Mouse (Mus musculus) embryo, embryonic 10 days (tissue): Measurements from ENCODE around the gene Top3b.
A peak's percentile ranks its signal among the peaks of the same experiment; 100 is the strongest.
"Not testable (repeated sequence)": the region's sequence is repeated elsewhere in the genome, so short reads cannot be mapped to it uniquely, and the experiment has no call there.

ENCODE experiments used
- DNase-seq: peaks from one replicate; pipeline ENCODE4 v3.0.0-alpha.2; 2015; ENCODE audit warnings: low spot score

Gene Top3b

DNA sequence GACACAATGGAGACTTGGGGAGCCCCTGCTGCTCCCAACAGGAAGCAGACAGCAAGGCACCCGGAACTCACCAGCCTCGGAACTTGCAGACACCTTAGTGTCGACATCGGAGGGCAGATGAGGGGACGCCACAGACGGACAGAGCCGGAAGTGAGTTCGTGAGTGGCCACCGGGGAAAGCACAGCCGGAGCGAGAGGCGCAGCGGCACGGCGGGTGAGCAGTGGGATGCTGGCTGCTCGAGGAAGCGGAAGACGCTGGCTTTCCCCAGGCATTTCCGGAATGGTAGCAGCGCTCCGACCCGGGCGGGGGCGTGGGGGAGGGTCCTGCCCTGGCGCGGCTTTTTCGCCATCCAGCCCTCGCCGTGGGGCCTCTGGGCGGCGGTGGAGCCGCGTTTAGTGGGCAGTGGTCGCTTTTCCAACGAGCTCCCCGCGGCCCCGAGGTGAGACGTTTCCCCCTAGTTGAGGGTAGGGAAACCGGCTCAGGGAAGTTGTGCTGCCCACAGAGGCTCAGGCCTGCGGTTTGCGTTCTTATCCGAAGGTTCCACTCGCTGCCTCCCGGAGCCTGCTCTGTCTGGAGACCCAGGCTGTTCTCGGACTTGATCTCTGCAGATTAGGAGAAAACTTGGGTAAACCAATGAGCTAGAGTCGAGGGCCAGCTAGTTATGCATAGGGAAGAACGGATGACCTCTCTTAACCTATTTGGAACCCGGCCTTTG is at the start of gene Top3b, which contains the start of gene Vpreb1:
Gene Top3b, plus strand, starts transcription at position 120 of the 715 bp plus-strand sequence.
Gene Vpreb1, minus strand, starts transcription at position 227 of the 715 bp plus-strand sequence.
- DNase-seq = peak; percentile 98

DNA sequence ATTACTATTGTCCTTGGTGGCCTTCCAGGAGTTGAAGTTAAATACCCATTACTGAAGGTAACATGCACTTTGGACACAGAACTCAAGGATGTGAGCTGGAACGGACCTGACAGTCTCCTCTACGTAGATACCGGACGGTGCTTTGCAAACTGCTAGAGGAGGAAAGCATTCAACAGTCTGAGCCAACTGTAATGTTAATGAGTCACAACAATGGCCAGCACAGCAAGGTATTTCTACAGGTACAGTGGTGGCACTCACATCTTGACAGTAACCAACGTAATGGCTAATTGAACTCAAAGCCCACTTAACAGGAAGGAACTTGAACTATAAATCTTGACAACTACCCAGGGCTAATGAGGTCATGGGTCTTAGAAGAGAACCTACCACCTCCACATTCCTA is 45.1 kb upstream of the Top3b start:
- DNase-seq = no peak

DNA sequence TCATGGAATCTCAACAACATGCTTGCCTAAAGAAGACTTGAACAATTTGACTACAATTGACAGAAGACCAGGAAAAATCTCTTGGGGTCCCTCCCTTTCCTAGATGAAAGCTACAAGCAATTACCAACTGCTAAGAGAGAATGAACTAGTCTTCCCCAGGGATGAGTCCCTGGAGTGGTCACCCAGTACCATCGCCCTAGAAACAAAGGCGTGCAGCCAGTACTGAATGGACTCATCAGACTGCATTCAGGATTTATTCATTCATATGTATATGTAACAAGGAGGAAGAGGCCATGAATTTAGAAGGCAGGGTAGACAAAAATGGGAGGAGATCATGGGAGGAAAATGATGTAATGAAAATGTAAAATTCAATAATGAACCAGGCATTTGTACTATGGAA is 44.3 kb upstream of the Top3b start:
- no peak for DNase-seq

GRCm38 (mm10) chr16:16828757-16829615 is 41.5 kb upstream of the Top3b start, which contains the start of gene Spag6l:
Gene Spag6l (minus strand): TSS chr16:16829456.
- DNase-seq = peak; percentile 83

GRCm38 (mm10) chr16:16829671-16830070 is 40.9 kb upstream of the Top3b start:
- no peak for DNase-seq

DNA sequence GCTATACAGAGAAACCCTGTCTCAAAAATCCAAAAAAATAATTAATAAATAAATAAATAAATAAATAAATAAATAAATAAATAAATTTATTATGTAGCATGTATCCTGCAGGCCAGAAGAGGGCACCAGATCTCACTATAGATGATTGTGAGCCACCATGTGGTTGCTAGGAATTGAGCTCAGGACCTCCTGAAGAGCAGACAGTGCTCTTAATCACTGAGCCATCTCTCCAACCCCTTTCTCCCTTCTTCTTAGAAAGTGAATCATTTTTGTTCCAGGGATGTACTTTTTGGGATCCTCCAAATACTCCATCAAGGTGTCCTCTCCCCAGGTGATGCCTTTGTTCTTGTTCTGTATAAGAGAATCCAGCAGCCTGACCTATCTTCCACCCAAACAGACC is 21.3 kb upstream of the Top3b start:
- DNase-seq = no peak

DNA sequence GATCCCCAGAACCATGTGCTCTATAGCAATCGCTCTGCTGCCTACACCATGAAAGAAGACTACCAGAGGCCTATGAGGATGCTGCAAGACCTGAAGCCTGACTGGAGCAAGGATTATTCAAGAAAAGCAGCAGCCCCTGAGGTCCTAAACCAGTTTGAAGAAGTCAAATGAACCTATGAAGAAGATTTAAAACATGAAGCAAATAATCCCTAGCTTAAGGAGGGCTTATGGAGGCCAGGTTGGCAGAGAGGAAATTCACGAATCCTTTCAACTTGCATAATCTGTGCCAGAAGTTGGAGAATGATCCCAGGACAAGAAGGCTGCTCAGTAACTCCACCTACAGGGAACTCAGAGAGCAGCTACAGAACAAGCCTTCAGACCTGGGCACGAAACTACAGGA is 18.1 kb upstream of the Top3b start:
- DNase-seq = no peak

DNA sequence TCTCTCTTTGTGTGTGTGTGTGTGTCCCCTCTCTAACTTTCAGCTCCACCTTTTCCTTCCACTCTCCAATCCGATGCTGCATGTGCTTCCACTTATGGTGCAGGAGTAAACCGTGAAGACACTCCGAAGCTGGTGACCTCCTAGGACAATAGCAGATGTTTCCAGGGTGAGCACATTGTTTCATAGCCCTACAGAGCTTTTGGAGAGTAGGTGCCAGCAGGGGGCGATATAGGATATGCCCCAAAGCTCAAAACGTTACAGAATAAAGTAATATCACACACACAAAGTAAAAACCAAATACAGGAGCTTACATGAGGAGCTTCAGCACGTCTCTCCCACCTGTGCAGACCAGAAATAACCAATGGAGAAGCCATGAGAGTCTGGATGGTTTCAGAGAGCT is 15.7 kb upstream of the Top3b start:
- DNase-seq = peak; percentile 42

DNA sequence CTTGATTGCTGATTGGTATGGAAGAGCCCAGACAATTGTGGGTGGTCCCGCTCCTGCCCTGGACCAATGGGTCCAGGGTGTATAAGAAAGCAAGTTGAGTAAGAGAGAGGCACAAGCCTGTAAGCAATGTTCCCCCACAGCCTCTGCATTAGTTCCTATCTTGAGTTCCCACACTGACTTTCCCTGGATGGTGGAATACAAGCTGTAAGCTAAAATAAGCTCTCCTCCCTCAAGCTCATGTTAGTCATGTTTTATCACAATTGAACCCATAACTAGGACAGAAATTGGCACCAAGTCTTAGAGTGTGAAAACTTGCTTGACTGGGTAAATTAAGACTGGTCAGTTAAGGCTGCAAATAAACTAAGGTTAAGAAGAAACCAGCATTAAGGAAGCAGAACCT is 15.0 kb upstream of the Top3b start:
- DNase-seq = no peak

DNA sequence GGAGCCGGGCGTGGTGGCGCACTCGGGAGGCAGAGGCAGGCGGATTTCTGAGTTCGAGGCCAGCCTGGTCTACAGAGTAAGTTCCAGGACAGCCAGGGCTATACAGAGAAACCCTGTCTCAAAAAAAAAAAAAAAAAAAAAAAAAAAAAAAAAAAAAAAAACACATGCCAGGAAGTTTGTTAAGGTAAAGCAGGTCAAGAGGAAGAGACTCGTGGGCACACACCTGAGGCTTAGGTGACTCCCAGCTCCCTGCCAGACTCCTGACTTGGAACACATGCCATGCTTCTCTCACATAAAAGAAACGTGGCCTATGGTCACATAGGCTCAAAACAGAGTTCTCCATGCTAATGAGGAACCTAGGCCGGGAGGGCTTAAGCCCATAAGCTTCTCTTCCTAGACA is 14.5 kb upstream of the Top3b start:
- not testable (repeated sequence) for DNase-seq

DNA sequence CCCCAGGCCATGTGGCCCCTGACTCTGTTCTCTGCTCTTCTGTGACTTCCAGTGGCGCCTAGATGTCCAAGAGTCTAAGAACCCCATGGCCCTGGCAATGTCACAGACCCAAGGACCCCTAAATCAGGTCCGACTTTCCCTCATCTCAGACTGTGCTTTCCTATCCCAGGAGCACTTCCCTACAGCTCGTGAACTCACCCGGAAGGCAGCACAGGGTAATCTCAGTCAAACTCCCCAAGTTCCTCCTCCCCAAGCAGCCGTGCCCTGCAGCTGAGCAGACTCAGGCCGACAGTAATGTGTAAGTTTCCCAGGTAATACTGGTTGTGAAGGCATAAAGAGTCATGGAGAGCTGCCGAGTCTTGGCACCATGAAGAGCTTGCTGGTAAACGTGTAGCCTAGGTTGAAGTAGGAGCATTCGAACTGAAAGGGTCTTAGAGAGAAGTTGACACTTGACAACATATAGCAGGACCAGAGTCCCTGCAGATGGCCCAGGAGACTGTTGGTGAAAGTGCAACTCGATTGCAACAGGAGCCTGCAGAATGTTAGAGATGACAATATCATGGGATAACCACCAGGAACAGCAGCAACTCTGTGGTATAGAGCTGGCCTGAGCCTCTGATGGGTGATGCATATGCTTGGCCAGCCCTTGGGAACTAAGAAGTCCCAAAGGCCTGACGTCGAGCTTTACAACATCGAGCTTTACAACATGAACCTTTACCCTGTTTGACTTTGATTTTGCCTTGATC is 13.6 kb upstream of the Top3b start:
- no peak for DNase-seq

DNA sequence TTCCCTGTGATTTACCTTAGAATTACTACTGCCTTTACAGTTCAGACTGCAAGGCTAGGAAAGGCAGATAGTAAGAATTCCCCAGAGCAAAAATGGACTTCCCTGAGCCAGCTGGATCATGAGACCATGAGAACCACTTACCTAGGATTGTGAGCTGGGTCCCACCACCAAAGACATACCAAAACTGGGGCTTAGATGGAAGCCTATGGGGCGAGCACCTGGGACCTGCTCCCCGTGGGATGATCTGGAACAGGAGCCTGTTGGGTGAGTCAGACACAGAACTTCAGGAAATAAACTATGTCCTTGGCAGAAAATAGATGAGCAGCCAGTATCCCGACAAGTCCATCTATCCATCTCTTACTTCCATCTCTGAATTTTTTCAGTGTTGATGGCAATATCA is 8.2 kb upstream of the Top3b start:
- no peak for DNase-seq

DNA sequence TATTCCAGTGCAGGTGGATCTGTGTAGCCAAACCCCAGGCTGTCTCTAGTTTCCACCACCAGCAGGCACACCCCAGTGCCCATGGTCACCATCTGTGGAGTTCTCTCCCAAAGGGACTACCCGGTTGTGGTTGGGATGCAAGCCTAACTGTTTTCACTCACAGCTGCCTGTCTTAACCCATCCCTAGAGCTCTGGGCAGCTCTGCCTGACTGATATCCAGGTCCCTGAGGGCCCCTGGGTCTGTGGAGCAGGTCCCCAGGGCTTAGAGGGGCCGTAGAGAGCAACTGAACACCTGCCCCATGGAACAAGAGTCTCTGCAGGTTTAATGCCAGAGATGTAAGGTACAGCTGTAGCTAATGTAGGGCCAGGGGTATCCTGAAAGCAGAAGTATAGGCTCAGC is 6.6 kb upstream of the Top3b start, which contains the start of gene Igll1:
Gene Igll1, minus strand, starts transcription at position 8 of the 400 bp plus-strand sequence.
- no peak for DNase-seq

DNA sequence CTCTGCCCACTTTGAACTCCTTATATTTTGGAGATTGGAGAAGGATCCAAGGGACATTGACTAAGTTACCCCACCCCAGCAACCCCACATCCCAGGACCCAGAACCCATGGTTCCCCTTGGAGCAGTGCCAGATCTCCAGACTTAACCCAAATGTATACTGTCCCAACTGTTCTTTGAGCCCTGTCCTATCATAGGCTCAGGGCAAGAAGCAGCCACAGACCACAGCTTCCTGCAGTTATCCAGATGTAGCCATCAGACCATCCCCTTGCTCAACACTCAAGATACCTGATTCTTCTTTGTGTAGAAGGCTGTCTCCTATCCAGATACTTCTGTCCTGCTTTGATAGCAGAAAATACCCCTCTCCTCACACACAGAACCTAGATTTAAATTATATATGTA is 5.3 kb upstream of the Top3b start:
- no peak for DNase-seq

DNA sequence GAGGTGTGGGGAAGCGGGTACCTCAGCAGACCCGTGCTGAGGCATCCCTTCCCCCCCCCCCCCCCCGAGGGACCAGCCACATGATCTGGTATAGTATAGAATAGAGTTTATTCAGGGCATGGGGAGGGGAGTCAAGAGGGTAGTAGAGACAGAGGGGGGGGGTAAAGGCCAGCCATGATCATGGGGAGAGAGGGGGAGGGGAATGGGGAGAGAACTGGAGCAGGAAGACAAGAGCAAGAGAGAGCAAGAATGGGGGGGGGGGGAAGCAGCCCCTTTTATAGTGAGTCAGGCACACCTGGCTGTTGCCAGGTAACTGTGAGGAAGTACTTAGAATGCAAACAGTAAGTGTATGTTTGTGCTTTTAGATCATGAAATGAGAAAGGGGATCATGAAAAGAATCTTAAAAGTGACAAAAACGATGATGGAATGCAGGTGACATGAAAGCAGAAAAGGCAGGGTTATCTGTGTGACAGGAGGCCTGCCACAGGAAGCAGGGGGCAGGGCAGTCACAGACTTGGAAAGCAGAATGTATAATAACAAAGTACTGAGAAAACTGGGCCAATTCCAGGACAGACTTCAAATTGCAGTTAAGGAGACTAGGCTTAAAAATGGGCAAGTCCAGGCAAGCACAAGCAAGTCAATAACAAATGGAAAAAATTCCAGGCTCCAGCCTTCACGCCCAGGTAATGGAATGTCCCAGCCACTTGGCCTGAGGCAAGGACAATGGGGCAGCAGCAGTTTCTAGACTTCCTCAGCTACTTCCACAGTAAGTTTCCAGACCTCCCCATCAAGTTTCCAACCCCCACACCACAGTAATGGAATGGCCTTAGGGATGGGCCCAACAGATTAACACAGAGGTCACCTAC is 4.6 kb upstream of the Top3b start:
- peak; percentile 11 for DNase-seq

- peak; percentile 3 for DNase-seq
Observed at GRCm38 (mm10) chr16:16870241-16870616, 307 bp upstream of the Top3b start.

GRCm38 (mm10) chr16:16879025-16879424 is 8.5 kb downstream of the Top3b start:
- DNase-seq = no peak

DNA sequence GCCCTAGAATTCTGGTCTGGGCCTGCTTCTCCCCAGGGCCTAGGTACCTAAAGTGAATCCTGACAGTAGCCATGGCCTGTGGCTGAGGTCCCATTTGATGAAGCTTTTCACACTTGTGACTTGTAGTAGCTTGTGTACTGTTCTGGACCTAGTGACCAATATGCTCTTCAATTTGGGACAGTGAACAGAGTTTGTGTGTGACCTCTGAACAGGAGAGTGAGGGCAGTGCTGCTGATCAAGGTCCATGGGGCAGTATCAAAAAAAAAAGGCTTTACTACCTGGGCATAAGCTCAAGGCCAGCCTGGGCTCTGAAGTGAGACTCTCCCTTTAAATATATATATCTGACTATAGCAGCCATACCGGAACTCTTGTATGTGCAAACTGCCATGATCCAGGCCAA is 17.8 kb downstream of the Top3b start:
- no peak for DNase-seq

GRCm38 (mm10) chr16:16892366-16892765 is 21.8 kb downstream of the Top3b start:
- DNase-seq = no peak

GRCm38 (mm10) chr16:16896015-16896381 is 25.5 kb downstream of the Top3b start:
- DNase-seq = no peak

- peak; percentile 94 for DNase-seq
Observed at GRCm38 (mm10) chr16:16896382-16897055, 26.0 kb downstream of the Top3b start, which contains the start of gene Ppm1f. Gene Ppm1f (plus strand): TSS chr16:16896469.
